Mouse (Mus musculus) hindbrain, embryonic 16.5 days (tissue): ENCODE data around the gene Rnft2. TPM values are rescaled to one million over a fixed set of nuclear protein-coding genes. Genes with fewer than 3 reads are reported as not detected.

ENCODE experiments used
- ATAC-seq: fragments of 200-750 bp; cut with Nextera tagmentation; 2 replicates; pipeline ENCODE4 v1.8.0; 2017; ENCODE audit warnings: moderate TSS enrichment, moderate library complexity
- H3K27ac ChIP-seq: fragments of 300-500 bp; sonication (generic); 2 replicates; pipeline ENCODE4 v1.5.1; 2014; ENCODE audit warnings: low read depth, mild to moderate bottlenecking, control low read depth, low read length, moderate library complexity
- H3K27me3 ChIP-seq: fragments of 300-500 bp; sonication (generic); replicated peaks from 2 replicates; pipeline ENCODE4 v1.6.1; 2014; ENCODE audit warnings: low read length; ENCODE audit not compliant: control insufficient read depth, insufficient read depth
- H3K36me3 ChIP-seq: fragments of 300-500 bp; sonication (generic); 2 replicates; pipeline ENCODE4 v1.6.1; 2014; ENCODE audit warnings: mild to moderate bottlenecking, low read length, moderate library complexity, mixed read lengths; ENCODE audit not compliant: control insufficient read depth, insufficient read depth
- H3K4me1 ChIP-seq: fragments of 300-500 bp; sonication (generic); 2 replicates; pipeline ENCODE4 v1.6.1; 2014; ENCODE audit warnings: low read depth, low read length; ENCODE audit not compliant: control insufficient read depth, insufficient read depth
- H3K4me2 ChIP-seq: fragments of 300-500 bp; sonication (generic); 2 replicates; pipeline ENCODE4 v1.6.1; 2014; ENCODE audit warnings: mild to moderate bottlenecking, low read length, control low read depth, moderate library complexity
- H3K4me3 ChIP-seq: fragments of 300-500 bp; sonication (generic); 2 replicates; pipeline ENCODE4 v1.5.1; 2014; ENCODE audit warnings: mild to moderate bottlenecking, low read length, control low read depth, moderate library complexity
- H3K9ac ChIP-seq: fragments of 300-500 bp; sonication (generic); 2 replicates; pipeline ENCODE4 v1.6.1; 2014; ENCODE audit warnings: low read depth, mild to moderate bottlenecking, control low read depth, low read length, moderate library complexity
- H3K9me3 ChIP-seq: fragments of 300-500 bp; sonication (generic); 2 replicates; pipeline ENCODE4 v1.6.1; 2014; ENCODE audit warnings: mild to moderate bottlenecking, low read length, moderate library complexity; ENCODE audit not compliant: control insufficient read depth
- WGBS: fragments of 180-500 bp; shearing (Covaris S2); extraction: QIAGEN DNeasy Blood & Tissue Kit; methylation state at CpG from one replicate; pipeline ENCODE4 v1.1.7; 2014; 5-methylcytosine and 5-hydroxymethylcytosine counted together
- polyA plus RNA-seq: library from polyadenylated mRNA; unstranded; fragments of >200 nt; fragmentation: Nextera tagmentation; extraction: Ambion mirVana; gene quantifications from 2 replicates; pipeline ENCODE4 v1.2.1, GENCODE M21; 2015

Rnft2 gene
- 9.2 and 10.8 TPM in 2 replicates for polyA plus RNA-seq

- peak within 1 kb of the TSS; percentile 80 for H3K9ac ChIP-seq
- no peaks in the 10 kb centered on the region for H3K27me3 ChIP-seq
- peak; percentile 100 for ATAC-seq
- no peaks in the 10 kb centered on the region for H3K9me3 ChIP-seq
- under 1% methylated on average over 68 of the region's 68 CpGs for WGBS
- peak within 1 kb of the TSS; percentile 87 for H3K4me2 ChIP-seq
- H3K36me3 ChIP-seq: peaks cover 2% of the 10 kb centered on the region; the same call in 1 of the 2 replicates
- peaks cover 19% of the 10 kb centered on the region for H3K4me1 ChIP-seq
- peak within 1 kb of the TSS; percentile 89 for H3K27ac ChIP-seq
- peak within 1 kb of the TSS; percentile 78 for H3K4me3 ChIP-seq
Measured at GRCm38 (mm10) chr5:118244606-118245443, at the start of gene Rnft2, which contains the start of gene 2410131K14Rik. TSS of gene Rnft2 (minus strand) at chr5:118245116. TSS of gene 2410131K14Rik (plus strand) at chr5:118245227.

DNA sequence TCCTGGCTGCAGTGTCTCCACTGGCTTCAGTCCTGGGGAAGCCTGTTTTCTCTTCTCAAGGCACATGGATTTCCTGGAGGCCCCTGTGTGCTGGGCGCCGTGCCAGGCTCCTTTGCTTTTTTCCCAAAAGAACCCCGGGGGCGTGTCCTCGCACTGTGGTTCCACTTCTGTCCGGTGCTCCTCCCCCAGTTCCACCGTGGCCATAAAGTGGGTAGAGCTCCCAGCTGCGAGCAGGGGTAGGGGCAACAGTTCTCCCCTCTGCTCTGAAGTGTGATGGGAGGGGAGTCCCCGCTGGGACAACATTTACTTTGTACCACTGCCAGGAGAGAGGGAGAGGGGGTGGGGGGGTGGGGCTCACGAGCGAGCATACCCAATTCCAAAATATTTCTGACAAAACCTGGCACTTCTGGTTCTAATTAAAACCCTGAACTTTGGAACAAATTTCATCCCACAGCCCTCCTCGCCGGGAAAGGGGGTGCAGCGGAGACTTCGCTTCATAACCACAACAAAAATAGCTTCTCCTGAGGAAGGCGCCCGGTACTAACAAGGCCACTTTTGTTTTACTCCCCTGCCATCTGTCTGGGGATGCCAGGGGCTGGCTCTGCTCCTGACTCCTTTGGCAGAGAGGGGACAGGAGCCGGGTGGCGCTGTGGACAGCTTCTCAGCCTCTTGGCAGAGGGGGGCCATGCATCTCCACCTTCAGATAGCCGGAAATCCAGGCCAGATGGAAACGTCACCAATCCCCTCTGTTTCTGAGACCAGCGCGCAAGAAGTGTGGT is 49.4 kb upstream of the Rnft2 start:
- H3K27ac ChIP-seq: peak overlapping the region; percentile 24
- H3K27me3 ChIP-seq: no peaks in the 10 kb centered on the region
- H3K9me3 ChIP-seq: no peaks in the 10 kb centered on the region
- H3K4me3 ChIP-seq: no peak overlapping the region
- H3K36me3 ChIP-seq: no peaks in the 10 kb centered on the region
- H3K4me2 ChIP-seq: peak overlapping the region; percentile 14
- ATAC-seq: peak; percentile 93
- 24% methylated on average over 23 of the region's 23 CpGs for WGBS
- H3K4me1 ChIP-seq: peaks cover 7% of the 10 kb centered on the region; the same call in 1 of the 2 replicates
- no peak overlapping the region for H3K9ac ChIP-seq

- Histone ChIP-seq H3K36me3 (no peaks in the 10 kb centered on the region), H3K27me3 (no peaks in the 10 kb centered on the region), H3K27ac (no peak overlapping the region), H3K9ac (no peak overlapping the region), H3K9me3 (no peaks in the 10 kb centered on the region), H3K4me1 (no peaks in the 10 kb centered on the region; the same call in 1 of the 2 replicates), H3K4me2 (no peak overlapping the region), H3K4me3 (no peak overlapping the region)
- 51% methylated on average over 4 of the region's 4 CpGs for WGBS
- no peak for ATAC-seq
Measured at GRCm38 (mm10) chr5:118292476-118292875, 47.6 kb upstream of the Rnft2 start.

DNA sequence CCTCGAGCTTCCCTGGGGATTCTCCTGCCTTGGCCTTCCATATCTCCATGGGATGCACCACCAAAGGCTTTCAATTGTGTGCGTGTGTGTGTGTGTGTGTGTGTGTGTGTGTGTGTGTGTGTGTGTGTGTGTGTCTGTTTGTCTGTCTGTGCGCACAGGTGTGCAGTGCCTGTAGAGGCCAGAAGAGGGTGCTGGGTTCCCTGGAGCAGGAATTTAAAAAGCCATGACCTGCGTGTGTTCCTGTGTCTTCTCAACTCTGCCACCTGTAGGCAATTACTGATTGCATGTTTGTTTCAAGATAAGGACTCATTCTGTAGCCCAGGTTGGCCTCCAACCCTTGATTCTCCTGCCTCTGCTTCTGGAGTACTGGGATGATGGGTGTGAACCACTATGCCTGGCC is 46.5 kb upstream of the Rnft2 start:
- no peak overlapping the region for H3K4me2 ChIP-seq
- H3K9me3 ChIP-seq: no peaks in the 10 kb centered on the region
- no peaks in the 10 kb centered on the region for H3K27me3 ChIP-seq
- H3K27ac ChIP-seq: no peak overlapping the region
- H3K4me1 ChIP-seq: no peaks in the 10 kb centered on the region
- H3K9ac ChIP-seq: no peak overlapping the region
- ATAC-seq: no peak
- H3K36me3 ChIP-seq: no peaks in the 10 kb centered on the region
- WGBS: 84% methylated on average over 4 of the region's 4 CpGs
- no peak overlapping the region for H3K4me3 ChIP-seq

- Histone ChIP-seq H3K4me3 (no peak overlapping the region), H3K9ac (no peak overlapping the region), H3K9me3 (no peaks in the 10 kb centered on the region), H3K36me3 (no peaks in the 10 kb centered on the region), H3K27me3 (no peaks in the 10 kb centered on the region), H3K4me2 (no peak overlapping the region), H3K27ac (no peak overlapping the region), H3K4me1 (peaks cover 28% of the 10 kb centered on the region)
- ATAC-seq: no peak
- WGBS: 92% methylated on average over 18 of the region's 18 CpGs
Measured at GRCm38 (mm10) chr5:118277741-118278495, 33.0 kb upstream of the Rnft2 start.

DNA sequence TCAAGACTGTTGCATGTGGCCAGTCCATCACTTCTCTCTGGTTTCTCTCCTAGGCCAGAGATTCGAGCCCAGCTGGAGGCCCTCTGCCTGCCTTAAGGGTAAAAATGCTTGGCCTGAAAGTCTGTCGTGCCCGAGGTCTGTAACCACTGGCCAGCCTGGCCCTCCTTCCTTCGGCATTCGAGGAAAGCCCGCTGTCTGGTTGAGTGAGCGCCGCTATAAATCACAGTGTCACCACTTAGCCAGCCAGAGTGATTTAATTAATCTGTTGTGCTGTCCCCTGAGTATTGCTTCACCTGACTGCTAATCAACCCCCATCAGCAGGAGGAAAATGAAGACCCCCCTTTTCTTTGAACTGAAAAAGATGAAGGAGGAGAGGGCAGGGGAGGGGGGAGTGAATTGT is 31.8 kb upstream of the Rnft2 start:
- ATAC-seq: no peak
- no peak overlapping the region for H3K4me3 ChIP-seq
- 20% methylated on average over 8 of the region's 8 CpGs for WGBS
- no peaks in the 10 kb centered on the region for H3K9me3 ChIP-seq
- no peaks in the 10 kb centered on the region for H3K36me3 ChIP-seq
- H3K4me1 ChIP-seq: peaks cover 28% of the 10 kb centered on the region
- H3K9ac ChIP-seq: no peak overlapping the region
- H3K27ac ChIP-seq: no peak overlapping the region
- H3K4me2 ChIP-seq: no peak overlapping the region
- H3K27me3 ChIP-seq: 0 out of 2 replicates have a peak, but pooled peaks cover 2% of the 10 kb centered on the region

DNA sequence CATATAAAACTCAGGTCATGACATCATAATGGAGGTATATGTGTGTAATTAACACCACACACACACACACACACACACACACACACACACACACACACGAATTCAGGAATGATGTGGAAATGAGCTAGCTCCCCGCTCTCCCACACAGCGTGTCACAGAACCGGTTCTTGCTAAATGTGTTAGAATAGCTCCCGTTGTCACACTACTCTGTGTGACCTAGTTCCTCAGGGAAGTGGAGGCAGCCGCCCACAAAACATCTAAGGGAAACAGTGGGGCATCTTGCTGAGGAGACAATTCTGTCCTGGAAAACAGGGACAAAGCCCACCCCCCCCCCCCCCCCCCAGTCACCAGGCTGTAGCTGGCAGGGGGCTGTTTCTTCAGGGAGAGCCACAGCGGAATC is 31.4 kb upstream of the Rnft2 start:
- 20% methylated on average over 7 of the region's 7 CpGs for WGBS

DNA sequence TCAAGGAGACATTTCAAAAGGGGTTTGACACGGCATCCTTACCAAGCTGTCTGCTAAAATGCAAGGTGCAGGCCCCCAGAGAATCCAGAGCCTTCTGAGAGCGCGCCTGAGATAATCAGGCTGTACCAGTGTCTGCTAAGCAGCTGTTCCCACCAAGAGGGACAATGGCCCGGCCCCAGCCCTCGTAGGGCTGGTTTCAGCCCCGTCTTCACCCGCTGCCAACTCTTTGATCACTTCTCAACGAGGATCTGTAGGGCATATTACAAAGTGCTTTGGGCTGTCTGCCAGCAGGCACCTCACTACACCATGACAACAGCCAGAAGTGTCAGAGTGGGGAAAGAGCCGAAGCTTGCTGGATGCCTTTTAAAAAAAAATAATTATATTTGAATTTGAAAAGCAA is 29.6 kb upstream of the Rnft2 start:
- peak; percentile 68; the same call in 1 of the 2 replicates for ATAC-seq
- H3K4me1 ChIP-seq: peaks cover 28% of the 10 kb centered on the region
- no peak overlapping the region for H3K27ac ChIP-seq
- no peak overlapping the region for H3K4me3 ChIP-seq
- H3K36me3 ChIP-seq: no peaks in the 10 kb centered on the region
- 0 out of 2 replicates have a peak, but pooled peaks cover 2% of the 10 kb centered on the region for H3K27me3 ChIP-seq
- peak overlapping the region; percentile 19; the same call in 1 of the 2 replicates for H3K9ac ChIP-seq
- no peaks in the 10 kb centered on the region for H3K9me3 ChIP-seq
- 9% methylated on average over 9 of the region's 9 CpGs for WGBS
- H3K4me2 ChIP-seq: peak overlapping the region; percentile 22; the same call in 1 of the 2 replicates

More for the DNA sequence above, 31.4 kb upstream of the Rnft2 start:
- Histone ChIP-seq H3K4me3 (no peak overlapping the region), H3K9ac (no peak overlapping the region), H3K4me1 (peaks cover 28% of the 10 kb centered on the region), H3K36me3 (no peaks in the 10 kb centered on the region), H3K27me3 (0 out of 2 replicates have a peak, but pooled peaks cover 2% of the 10 kb centered on the region), H3K4me2 (no peak overlapping the region), H3K9me3 (no peaks in the 10 kb centered on the region), H3K27ac (no peak overlapping the region)
- ATAC-seq: no peak
